Mouse (Mus musculus) megakaryocyte, embryonic 14.5 days (primary cell): Measurements from ENCODE around the gene Eno3.

ENCODE experiments used
- FLI1 ChIP-seq: IDR thresholded peaks from 2 replicates; pipeline ENCODE4 v1.6.1; 2012; ENCODE audit warnings: low read length, inconsistent platforms, mixed read lengths
- GATA1 ChIP-seq: IDR thresholded peaks from 3 replicates; pipeline ENCODE4 v1.6.1; 2012; ENCODE audit warnings: mixed read lengths, low read length, inconsistent platforms, borderline replicate concordance

DNA sequence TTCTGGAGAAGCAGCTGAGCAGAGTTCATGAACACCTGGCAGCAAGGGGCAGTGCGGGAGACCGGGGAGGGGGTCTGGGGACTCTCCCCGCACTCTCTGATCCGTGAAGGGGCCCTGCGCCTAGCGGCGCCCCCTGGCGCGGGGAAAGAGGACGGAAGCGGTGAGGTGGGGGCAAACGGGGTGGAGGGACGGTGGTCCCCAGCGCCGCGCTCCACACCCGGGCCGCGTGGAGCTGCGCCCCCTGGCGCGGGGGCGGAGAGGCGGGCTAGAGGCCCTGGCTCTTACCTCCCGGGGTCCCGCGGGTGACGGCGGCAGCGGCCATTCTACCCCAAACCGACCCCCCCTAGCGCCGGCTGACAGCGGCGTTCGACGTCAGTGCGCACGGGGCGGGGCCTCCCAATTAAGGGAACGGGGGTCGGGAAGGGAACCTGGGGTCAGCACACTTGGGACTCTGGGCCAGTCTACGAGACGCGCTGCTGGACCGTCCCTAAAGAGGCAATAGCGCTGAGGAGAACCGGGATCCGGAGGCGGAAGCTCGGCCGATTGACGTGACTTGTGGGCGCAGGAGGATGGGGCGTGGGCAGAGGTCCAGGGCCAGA, 30.7 kb downstream of the Eno3 start, which contains the start of gene Camta2:
- TF ChIP-seq GATA1 (no peak), FLI1 (no peak)
